Mouse (Mus musculus) left cerebral cortex, adult 9 months (tissue): ENCODE measurements around the gene Akap14.
"Not testable (repeated sequence)": the region's sequence is repeated elsewhere in the genome, so short reads cannot be mapped to it uniquely, and the experiment has no call there.

Experiments
- DNase-seq, 2 experiments: peaks; one replicate each; pipeline ENCODE4 v3.0.0; 2022; ENCODE audit warnings: low spot score in 2 of 2

Akap14 gene

GRCm38 (mm10) chrX:37168742-37169141, at the start of gene Akap14:
Gene Akap14 (minus strand): TSS chrX:37168842.
- DNase-seq: no peak

DNA sequence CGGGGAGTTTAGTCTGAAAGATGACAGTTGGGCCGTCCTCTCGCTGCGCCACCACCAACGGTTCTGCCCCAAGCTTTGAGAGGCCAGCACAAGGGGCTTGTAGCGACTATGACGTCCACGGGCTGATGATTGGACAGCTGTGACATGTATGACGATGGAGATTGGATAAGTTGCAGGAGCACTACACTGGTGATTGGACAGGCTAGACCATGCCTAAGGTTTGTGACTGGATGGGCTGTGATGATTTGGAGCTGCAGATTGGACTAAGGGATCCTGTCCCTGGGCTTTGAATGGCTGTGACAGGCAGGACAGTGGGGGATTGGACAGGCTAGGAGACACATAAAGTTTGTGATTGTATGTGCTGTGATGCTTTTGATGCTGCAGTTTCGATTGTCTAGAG, 42.3 kb upstream of the Akap14 start, which contains the start of gene Gm9:
Gene Gm9 (minus strand): TSS at position 101 of the 400 bp plus-strand sequence.
- DNase-seq: no peak

DNA sequence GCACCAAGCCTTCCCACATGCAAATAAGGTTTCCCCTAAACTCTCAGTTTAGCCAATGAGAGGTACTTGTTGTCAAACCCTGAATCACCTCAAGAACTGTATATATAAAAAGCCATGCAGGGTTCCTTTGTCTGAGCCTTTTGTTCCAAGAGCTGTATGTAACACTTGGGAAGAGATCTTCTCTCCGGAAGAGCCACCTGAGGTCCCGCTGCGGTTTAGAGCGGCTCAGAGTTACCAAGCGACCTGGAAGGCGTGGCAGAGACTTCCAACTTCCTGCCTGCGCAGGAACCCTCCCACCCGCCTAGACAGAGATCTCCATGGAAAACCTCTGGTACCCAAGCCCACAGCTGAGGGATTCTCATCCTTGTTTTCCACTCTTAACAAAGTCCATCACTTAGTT, 30.0 kb upstream of the Akap14 start:
- no peak for DNase-seq

- DNase-seq: peak in 1 of 2 experiments; percentile 22
These were observed 23.2 kb upstream of the Akap14 start for GRCm38 (mm10) chrX:37191744-37192379.

DNA sequence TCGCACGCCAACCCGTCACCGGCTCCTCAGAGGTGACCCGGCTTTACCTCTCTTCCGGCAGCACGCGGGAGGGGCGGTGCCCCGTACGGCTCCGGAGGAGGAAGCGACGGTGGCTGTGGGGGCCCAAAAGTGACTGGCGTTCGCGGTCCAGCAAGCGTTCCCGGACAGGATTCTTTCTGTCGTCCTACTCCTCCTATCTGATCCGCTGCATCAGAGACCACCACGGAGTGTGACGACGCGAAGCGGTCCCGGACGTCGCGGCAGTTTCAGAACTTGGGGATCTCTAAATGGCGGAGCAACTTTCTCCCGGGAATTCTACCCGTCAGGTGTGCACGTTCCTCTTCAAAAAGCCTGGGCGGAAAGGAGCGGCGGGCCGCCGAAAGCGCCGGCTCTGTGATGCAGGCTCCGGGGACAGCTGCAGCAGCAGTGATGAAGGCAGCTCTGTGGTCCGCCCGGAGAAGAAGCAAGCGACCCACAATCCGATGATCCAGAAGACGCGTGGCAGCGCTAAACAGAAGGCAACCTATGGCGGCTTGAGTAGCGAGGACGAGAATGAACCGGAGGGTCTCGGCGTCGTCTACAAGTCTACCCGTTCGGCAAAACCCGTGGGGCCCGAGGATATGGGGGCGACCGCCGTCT, 22.6 kb upstream of the Akap14 start, which contains the start of the genes Ndufa1 and Rnf113a1:
Gene Ndufa1 (minus strand): TSS at position 59 of the 639 bp plus-strand sequence.
Gene Rnf113a1 (plus strand): TSS at position 141 of the 639 bp plus-strand sequence.
- DNase-seq: peak; percentile 32 to 78

DNA sequence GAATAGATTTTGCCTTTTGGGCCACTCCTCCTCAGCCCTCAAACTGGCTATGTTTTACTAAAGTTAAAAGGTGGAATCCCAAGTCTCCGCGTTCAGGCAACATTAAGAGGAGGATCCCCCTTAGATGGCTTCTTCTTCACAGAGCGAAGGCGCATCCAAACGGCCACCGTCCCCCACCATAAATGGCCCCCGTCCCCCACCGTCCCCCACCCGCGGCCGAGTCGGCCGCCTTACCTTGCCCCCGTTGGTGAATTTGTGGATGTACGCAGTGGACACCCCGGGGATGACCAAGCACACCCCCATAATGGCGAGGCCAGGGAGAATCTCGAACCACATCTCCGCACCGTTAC, 22.1 kb upstream of the Akap14 start:
- no peak for DNase-seq

- DNase-seq: not testable (repeated sequence)
These were observed 15.8 kb upstream of the Akap14 start for GRCm38 (mm10) chrX:37184401-37184800.

GRCm38 (mm10) chrX:37167085-37167484, 1.6 kb downstream of the Akap14 start:
- DNase-seq: peak in 1 of 2 experiments; percentile 20

DNA sequence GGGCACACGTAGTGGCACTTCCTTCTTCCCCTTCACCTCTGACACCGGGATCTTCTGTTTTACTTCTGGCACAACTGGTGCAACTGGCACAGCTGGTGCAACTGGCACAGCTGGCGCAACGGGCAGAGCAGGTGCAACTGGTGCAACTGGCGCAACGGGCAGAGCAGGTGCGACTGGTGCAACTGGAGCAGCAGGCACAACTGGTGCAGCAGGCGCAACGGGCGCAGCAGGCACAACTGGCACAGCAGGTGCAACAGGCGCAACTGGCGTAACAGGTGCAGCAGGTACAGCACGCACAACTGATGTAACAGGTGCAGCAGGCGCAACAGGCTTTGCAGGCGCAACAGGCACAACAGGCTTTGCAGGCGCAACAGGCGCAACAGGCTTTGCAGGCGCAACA, 5.5 kb downstream of the Akap14 start:
- no peak for DNase-seq

DNA sequence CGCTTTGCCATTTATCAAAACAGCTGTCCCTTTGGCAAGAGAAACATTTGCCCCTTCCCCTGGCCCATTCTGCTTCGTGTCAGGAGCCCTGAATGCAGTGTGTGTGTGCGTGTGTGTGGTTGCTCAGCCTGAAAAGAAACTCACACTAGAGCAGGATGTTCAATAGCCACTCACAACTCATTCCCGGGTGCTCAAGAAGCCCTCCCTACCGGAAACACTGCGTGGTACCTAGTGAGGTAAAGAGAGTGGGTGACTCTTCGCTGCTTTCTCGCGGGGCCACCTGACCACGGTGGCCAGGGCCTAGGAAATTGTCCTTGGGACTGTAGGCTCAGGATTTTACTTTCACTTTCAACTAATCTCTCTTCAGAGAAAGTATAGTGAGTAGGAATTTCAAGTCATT, 7.5 kb downstream of the Akap14 start:
- DNase-seq: no peak

GRCm38 (mm10) chrX:37157839-37158238, 10.8 kb downstream of the Akap14 start:
- DNase-seq: no peak

GRCm38 (mm10) chrX:37144954-37145353, 23.7 kb downstream of the Akap14 start:
- no peak for DNase-seq

GRCm38 (mm10) chrX:37144498-37144897, 24.1 kb downstream of the Akap14 start:
- not testable (repeated sequence) for DNase-seq

- no peak for DNase-seq
These were observed 26.9 kb downstream of the Akap14 start for GRCm38 (mm10) chrX:37141732-37142131.

DNA sequence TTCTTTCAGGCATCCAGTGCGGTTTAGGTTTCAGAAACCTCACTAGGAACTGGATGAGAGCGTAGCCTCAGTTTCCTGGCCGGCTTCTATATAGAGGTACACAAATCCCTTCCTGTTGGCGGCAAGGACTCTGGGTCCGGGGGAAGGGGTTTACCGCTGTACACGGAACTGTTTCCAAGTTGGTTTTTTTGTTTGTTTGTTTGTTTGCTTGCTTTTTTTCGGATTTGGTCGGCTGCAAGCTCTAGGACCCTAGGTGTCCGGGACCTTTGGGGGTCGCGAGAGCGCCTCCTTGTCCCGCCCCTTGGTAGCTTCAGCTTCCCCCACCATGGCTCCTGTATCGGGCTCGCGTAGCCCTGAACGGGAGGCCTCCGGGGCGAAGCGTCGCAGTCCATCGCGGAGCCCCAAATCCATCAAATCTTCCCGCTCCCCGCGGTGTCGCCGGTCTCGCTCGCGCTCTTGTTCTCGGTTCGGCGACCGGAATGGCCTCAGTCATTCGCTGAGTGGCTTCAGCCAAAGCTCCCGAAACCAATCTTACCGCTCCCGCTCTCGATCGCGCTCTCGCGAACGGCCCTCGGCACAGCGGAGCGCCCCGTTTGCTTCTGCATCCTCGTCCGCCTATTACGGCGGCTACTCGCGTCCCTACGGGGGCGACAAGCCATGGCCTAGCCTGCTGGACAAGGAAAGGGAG, 41.8 kb downstream of the Akap14 start, which contains the start of gene Nkap:
Gene Nkap (plus strand): TSS at position 125 of the 688 bp plus-strand sequence.
- peak; percentile 25 to 75 for DNase-seq

DNA sequence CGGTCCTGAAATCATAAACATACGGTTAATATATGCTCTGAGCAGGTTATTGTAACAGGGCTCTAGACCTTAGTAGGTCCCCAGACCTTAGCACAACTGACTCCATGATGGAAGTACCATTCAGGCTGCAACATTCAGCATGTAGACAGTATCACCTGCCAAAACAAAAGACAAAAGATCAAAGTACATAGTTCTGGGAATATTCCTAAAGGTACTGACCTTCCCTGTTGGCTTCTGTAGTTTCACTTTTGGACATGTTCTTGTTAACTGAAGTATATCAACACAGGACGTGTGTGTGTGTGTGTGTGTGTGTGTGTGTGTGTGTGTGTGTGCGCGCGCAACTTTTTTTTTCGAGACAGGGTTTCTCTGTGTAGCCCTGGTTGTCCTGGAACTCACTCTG, 43.1 kb downstream of the Akap14 start:
- DNase-seq: no peak

DNA sequence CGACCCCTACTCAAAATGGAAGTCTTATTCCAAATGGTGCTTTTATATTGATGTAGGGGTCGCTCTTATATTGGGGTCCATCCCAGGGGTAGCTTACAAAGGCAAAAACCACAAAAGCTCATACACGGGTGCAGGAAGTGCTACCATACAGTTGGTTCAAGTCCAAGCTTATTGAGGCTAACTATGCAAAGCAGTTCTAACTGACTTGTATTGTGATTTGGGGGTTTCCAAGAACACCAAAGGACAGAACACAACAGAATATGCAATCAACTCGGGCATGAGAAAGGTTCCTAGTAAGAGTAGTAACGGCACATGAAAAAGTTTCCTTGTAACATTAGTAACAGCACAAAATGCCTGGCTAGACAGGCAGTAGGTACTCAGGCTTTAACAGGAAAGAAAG, 48.4 kb downstream of the Akap14 start:
- DNase-seq: no peak

- DNase-seq: no peak
These were observed 49.1 kb downstream of the Akap14 start for GRCm38 (mm10) chrX:37119585-37119984.

GRCm38 (mm10) chrX:37117085-37117484, 51.6 kb downstream of the Akap14 start:
- DNase-seq: no peak

- no peak for DNase-seq
These were observed 57.8 kb downstream of the Akap14 start for GRCm38 (mm10) chrX:37110881-37111193.

DNA sequence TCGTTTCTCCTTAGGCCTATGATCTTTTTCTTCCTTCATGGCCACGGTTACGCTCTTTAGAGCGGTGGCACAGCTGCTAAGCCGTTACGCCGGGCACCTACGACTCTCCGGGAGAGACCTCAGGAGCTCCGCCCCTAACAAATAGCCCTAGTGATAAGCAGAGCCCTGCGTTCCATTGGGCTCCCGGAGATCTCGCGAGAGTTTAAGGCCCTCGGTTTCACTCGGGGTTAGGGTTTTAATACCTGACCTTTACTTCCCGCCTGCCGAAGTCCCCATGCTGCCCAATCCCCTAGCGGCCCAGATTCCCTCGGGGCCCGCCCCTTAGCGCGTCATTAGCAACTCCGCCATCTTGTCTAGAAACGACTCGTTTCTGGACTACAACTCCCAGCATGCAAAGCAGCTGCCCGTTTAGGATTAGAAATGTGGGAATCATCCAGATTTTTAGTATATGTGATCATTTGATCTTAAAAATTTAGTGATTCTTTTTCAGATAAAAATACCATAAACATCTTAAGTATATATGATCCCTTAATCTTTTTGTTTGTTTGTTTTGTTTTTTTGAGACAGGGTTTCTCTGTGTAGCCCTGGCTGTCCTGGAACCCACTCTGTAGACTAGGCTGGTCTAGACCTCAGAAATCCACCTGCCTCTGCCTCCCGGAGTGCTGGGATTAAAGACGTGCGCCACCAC, 58.3 kb downstream of the Akap14 start, which contains the start of gene Upf3b:
Gene Upf3b (minus strand): TSS at position 130 of the 688 bp plus-strand sequence.
- DNase-seq: peak; percentile 92 to 94
